Mouse (Mus musculus) layer of hippocampus, adult 2 months (tissue): ENCODE data around the gene Gm21746. TPM values are rescaled to one million over a fixed set of nuclear protein-coding genes. Genes with fewer than 3 reads are reported as not detected.
"Not testable (repeated sequence)": the region's sequence is repeated elsewhere in the genome, so short reads cannot be mapped to it uniquely, and the experiment has no call there.

Experiments used
- DNase-seq, 2 experiments: peaks; one replicate each; pipeline ENCODE4 v3.0.0; 2022; ENCODE audit warnings: low spot score in 2 of 2
- H3K27ac ChIP-seq: fragments of 200-600 bp; 2 replicates; pipeline ENCODE4 v1.8.1; 2022
- H3K4me3 ChIP-seq: fragments of 200-600 bp; 2 replicates; pipeline ENCODE4 v1.8.1; 2022; ENCODE audit warnings: mild to moderate bottlenecking
- long read RNA-seq, 2 experiments: library from polyadenylated mRNA; stranded (forward); transcript quantifications; one replicate each; pipeline ENCODE4 v2.0.0; 2021; ENCODE audit warnings: borderline mapping rate in 2 of 2
- total RNA-seq, 2 experiments: library from RNA; stranded (reverse); gene quantifications; 2 replicates each; pipeline ENCODE4 v1.2.3; 2021

The Gm21746 gene
- not detected for total RNA-seq
- long read RNA-seq, experiment 1: 0 reads
- long read RNA-seq, experiment 2: 0 reads

DNA sequence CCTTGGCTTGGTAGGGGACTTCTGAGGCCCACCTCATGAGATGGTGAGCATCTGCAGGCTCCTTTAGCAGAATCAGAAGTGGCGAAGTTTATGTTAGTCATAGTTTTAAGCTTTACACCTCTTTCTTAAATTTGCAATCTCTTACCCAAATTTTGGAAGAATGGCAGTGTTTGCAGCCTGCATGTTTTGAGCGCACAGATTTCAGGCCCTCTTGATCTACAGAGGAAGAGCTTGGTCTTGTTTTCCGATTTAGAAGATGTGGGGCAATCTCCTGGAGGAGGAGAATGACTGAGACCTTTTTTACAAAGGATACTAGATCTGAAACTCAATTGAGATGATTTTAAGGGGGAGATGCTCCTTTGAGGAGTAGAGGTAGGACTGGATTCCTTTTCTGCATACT lies at the start of gene Gm21746:
Gene Gm21746, minus strand, starts transcription at position 101 of the 400 bp plus-strand sequence.
- DNase-seq, H3K27ac ChIP-seq, H3K4me3 ChIP-seq: not testable (repeated sequence)

DNA sequence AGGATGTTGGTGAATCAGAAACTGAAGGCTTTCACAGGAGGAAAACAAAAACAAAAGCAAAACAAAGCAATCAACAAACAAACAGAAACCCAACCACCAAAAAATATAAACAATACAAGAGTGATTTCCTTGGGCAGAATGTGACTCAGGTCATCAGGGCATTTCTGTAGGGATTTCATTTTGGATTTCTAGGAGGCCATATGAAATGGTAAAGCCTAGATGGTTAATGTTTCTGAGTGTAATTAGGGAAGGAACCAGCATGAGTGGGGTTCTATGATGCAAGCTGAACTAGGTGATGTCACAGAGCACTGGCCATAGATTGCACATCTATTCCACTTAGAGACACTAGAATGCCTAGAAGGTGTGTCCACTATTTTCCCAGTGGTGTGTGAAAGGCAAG lies 29.0 kb upstream of the Gm21746 start, which contains the start of gene Gm20873:
Gene Gm20873, plus strand, starts transcription at position 301 of the 400 bp plus-strand sequence.
- not testable (repeated sequence) for H3K27ac ChIP-seq, DNase-seq, H3K4me3 ChIP-seq

Other genes starting within 250 kb of the Gm21746 start
- gene Gm20873, start 29.1 kb upstream of the Gm21746 start, total RNA-seq: not detected